Mouse (Mus musculus): ENCODE measurements around the gene Hcls1. TPM values are rescaled to one million over a fixed set of nuclear protein-coding genes. Genes with fewer than 3 reads are reported as not detected.

Gene Hcls1
- polyA plus RNA-seq, 2 experiments = 5.1 to 12.3 TPM

DNA sequence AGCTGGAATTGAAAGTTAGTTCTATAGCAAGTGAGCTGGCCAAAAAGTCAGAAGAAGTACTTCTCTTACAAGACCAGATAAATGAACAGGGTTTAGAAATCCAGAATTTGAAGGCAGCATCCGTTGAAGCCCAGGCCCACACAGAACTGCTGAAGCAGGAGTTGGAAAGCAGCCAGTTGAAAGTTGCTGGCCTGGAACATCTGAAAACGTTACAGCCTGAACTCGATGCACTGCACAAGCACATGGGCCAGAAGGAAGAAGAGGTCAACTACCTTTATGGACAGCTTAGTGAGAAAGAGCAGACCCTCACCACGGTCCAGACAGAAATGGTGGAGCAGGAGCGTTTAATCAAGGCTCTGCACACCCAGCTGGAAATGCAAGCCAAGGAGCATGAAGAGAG lies 20.6 kb upstream of the Hcls1 start:
- H3K27me3 ChIP-seq (ENCODE audit: control insufficient read depth, insufficient read depth, low read length) = no peaks in the 10 kb centered on the region
- ATAC-seq (ENCODE audit: insufficient read depth) (no peak), DNase-seq (ENCODE audit: low read depth in 3 of 3, low spot score in 3 of 3) (no peak)
- WGBS (ENCODE audit: insufficient replicate concordance) = 76% methylated on average over 5 of the region's 5 CpGs
- TF ChIP-seq EP300 (IDR thresholded peaks at IDR 0.05; ENCODE audit: low read depth) = no peak
- no peak for TF ChIP-seq CTCF (IDR thresholded peaks at IDR 0.05; ENCODE audit: low read depth)
- H3K4me3 ChIP-seq (ENCODE audit: insufficient read depth in 1 of 2, low read depth in 2 of 2, low read length in 2 of 2) = no peak overlapping the region
- H3K4me2 ChIP-seq (ENCODE audit: low read depth) = no peak overlapping the region
- no peak overlapping the region for H3K9ac ChIP-seq (replicated peaks)
- no peaks in the 10 kb centered on the region for H3K9me3 ChIP-seq (ENCODE audit: control insufficient read depth, low read length)
- H3K27ac ChIP-seq = no peak overlapping the region
- peaks cover 19% of the 10 kb centered on the region for H3K36me3 ChIP-seq (replicated peaks; ENCODE audit: control insufficient read depth, insufficient read depth, low read depth)
- no peaks in the 10 kb centered on the region for H3K4me1 ChIP-seq (replicated peaks; ENCODE audit: control insufficient read depth in 2 of 2, insufficient read depth in 2 of 2, low read length in 1 of 2)

DNA sequence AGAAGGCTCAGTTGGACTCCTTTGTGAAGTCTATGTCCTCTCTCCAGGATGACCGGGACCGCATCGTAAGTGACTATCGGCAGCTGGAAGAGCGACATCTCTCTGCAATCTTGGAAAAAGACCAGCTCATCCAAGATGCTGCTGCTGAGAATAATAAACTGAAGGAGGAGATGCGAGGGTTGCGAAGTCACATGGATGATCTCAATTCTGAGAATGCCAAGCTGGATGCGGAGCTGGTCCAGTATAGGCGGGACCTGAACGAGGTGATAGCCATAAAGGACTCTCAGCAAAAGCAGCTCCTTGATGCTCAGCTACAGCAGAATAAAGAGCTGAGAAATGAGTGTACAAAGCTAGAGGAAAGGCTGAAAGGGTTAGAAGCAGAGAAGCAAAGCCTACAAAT lies 16.3 kb upstream of the Hcls1 start:
- DNase-seq (ENCODE audit: low read depth in 3 of 3, low spot score in 3 of 3) = no peak
- H3K4me3 ChIP-seq (ENCODE audit: insufficient read depth in 1 of 2, low read depth in 2 of 2, low read length in 2 of 2) = no peak overlapping the region
- H3K9ac ChIP-seq (replicated peaks) = no peak overlapping the region
- H3K27me3 ChIP-seq (ENCODE audit: control insufficient read depth, insufficient read depth, low read length) = no peaks in the 10 kb centered on the region
- H3K4me1 ChIP-seq (replicated peaks; ENCODE audit: control insufficient read depth in 2 of 2, insufficient read depth in 2 of 2, low read length in 1 of 2) = no peaks in the 10 kb centered on the region
- H3K36me3 ChIP-seq (replicated peaks; ENCODE audit: control insufficient read depth, insufficient read depth, low read depth) = peaks cover 14% of the 10 kb centered on the region
- 91% methylated on average over 10 of the region's 10 CpGs for WGBS (ENCODE audit: insufficient replicate concordance)
- ATAC-seq (ENCODE audit: insufficient read depth) = no peak
- TF ChIP-seq CTCF (IDR thresholded peaks at IDR 0.05; ENCODE audit: low read depth) (no peak), EP300 (IDR thresholded peaks at IDR 0.05; ENCODE audit: low read depth) (no peak)
- H3K9me3 ChIP-seq (ENCODE audit: control insufficient read depth, low read length) = no peaks in the 10 kb centered on the region
- H3K27ac ChIP-seq = no peak overlapping the region
- H3K4me2 ChIP-seq (ENCODE audit: low read depth) = no peak overlapping the region

DNA sequence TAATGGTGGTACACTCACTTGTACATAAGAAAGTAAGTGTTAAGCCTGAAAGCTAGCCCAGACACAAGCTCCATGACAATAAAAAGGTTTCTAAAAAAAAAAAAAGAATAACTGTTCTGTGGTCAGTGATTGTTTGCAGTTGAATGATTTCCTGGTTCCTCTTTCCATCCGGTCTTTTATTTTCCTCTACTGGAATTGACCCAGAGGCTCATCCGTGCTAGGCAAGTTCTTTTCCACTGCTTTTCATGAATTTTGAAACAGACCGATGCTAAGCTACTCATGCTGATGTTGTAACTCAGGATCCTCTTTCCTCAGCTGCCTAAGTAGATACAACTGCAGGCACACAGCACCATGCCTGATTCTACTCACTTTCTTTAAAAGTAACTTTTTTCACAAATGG lies 14.4 kb upstream of the Hcls1 start:
- Histone ChIP-seq H3K4me2 (ENCODE audit: low read depth) (no peak overlapping the region), H3K36me3 (replicated peaks; ENCODE audit: control insufficient read depth, insufficient read depth, low read depth) (peaks cover 11% of the 10 kb centered on the region), H3K9me3 (ENCODE audit: control insufficient read depth, low read length) (no peaks in the 10 kb centered on the region), H3K9ac (replicated peaks) (no peak overlapping the region), H3K4me1 (replicated peaks; ENCODE audit: control insufficient read depth in 2 of 2, insufficient read depth in 2 of 2, low read length in 1 of 2) (no peaks in the 10 kb centered on the region), H3K4me3 (ENCODE audit: insufficient read depth in 1 of 2, low read depth in 2 of 2, low read length in 2 of 2) (no peak overlapping the region), H3K27me3 (ENCODE audit: control insufficient read depth, insufficient read depth, low read length) (no peaks in the 10 kb centered on the region), H3K27ac (no peak overlapping the region)
- 64% methylated on average over 3 of the region's 3 CpGs for WGBS (ENCODE audit: insufficient replicate concordance)
- no peak for TF ChIP-seq EP300 (IDR thresholded peaks at IDR 0.05; ENCODE audit: low read depth)
- no peak for TF ChIP-seq CTCF (IDR thresholded peaks at IDR 0.05; ENCODE audit: low read depth)
- DNase-seq (ENCODE audit: low read depth in 3 of 3, low spot score in 3 of 3) (no peak), ATAC-seq (ENCODE audit: insufficient read depth) (no peak)

DNA sequence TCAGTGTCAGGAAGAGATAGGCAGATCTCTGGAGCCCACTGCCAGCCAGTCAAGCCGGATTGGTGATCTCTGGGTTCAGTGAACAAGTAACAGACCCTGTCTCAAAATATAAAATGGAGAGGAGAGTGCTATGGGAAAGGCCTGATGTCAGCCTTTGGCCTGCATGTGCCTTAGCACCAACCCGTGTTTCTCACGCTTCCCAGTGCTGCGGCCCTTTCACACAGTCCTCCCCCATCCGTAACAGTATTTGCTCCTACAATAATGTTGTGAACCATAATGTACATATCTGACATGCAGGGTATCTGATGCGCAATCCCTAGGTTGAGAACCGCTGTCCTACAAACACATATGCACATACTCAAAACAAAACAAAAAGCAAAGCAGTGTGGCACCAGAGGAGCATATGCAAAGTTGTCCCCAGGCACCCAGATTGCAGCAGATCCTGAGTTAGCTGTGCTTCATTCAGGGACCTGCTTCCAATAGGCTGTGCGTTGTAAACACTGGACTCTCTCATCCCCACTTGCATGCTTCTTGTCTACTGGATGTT lies 13.6 kb upstream of the Hcls1 start:
- DNase-seq (ENCODE audit: low read depth in 3 of 3, low spot score in 3 of 3) = no peak
- TF ChIP-seq EP300 (IDR thresholded peaks at IDR 0.05; ENCODE audit: low read depth) (no peak), CTCF (IDR thresholded peaks at IDR 0.05; ENCODE audit: low read depth) (no peak)
- Histone ChIP-seq H3K4me1 (replicated peaks; ENCODE audit: control insufficient read depth in 2 of 2, insufficient read depth in 2 of 2, low read length in 1 of 2) (no peaks in the 10 kb centered on the region), H3K36me3 (replicated peaks; ENCODE audit: control insufficient read depth, insufficient read depth, low read depth) (peaks cover 11% of the 10 kb centered on the region), H3K9ac (replicated peaks) (no peak overlapping the region), H3K27ac (no peak overlapping the region), H3K9me3 (ENCODE audit: control insufficient read depth, low read length) (no peaks in the 10 kb centered on the region), H3K27me3 (ENCODE audit: control insufficient read depth, insufficient read depth, low read length) (no peaks in the 10 kb centered on the region), H3K4me2 (ENCODE audit: low read depth) (no peak overlapping the region), H3K4me3 (ENCODE audit: insufficient read depth in 1 of 2, low read depth in 2 of 2, low read length in 2 of 2) (no peak overlapping the region)
- 78% methylated on average over 8 of the region's 8 CpGs for WGBS (ENCODE audit: insufficient replicate concordance)
- ATAC-seq (ENCODE audit: insufficient read depth) = no peak

DNA sequence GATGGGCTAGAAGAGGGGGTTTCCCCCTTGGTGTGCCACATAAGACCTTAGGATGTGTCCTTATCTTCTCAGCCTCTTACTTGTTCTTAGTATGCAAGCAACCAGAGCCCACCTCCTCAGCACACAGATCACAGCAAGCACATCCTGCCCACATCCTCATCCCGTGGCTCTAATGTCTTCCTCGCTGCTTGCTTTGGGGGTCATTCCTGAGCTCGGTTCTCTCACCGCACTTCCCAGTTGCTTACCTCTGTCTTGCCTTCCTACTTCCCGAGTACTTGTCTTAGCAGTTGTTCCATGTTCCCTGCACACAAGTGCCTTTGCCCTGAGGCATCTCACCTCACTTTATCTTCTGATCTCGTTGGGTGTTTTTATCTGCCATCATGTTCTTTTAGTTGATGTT lies 12.8 kb upstream of the Hcls1 start:
- no peak for ATAC-seq (ENCODE audit: insufficient read depth)
- TF ChIP-seq CTCF (IDR thresholded peaks at IDR 0.05; ENCODE audit: low read depth) = no peak
- no peak for TF ChIP-seq EP300 (IDR thresholded peaks at IDR 0.05; ENCODE audit: low read depth)
- no peaks in the 10 kb centered on the region for H3K4me1 ChIP-seq (replicated peaks; ENCODE audit: control insufficient read depth in 2 of 2, insufficient read depth in 2 of 2, low read length in 1 of 2)
- H3K27me3 ChIP-seq (ENCODE audit: control insufficient read depth, insufficient read depth, low read length) = no peaks in the 10 kb centered on the region
- H3K4me2 ChIP-seq (ENCODE audit: low read depth) = no peak overlapping the region
- H3K4me3 ChIP-seq (ENCODE audit: insufficient read depth in 1 of 2, low read depth in 2 of 2, low read length in 2 of 2) = no peak overlapping the region
- no peaks in the 10 kb centered on the region for H3K9me3 ChIP-seq (ENCODE audit: control insufficient read depth, low read length)
- WGBS (ENCODE audit: insufficient replicate concordance) = 71% methylated on average over 6 of the region's 6 CpGs
- H3K9ac ChIP-seq (replicated peaks) = no peak overlapping the region
- H3K36me3 ChIP-seq (replicated peaks; ENCODE audit: control insufficient read depth, insufficient read depth, low read depth) = peaks cover 12% of the 10 kb centered on the region
- no peak for DNase-seq (ENCODE audit: low read depth in 3 of 3, low spot score in 3 of 3)
- H3K27ac ChIP-seq = no peak overlapping the region
